Mouse (Mus musculus): ENCODE measurements at regions not wholly inside any gene's neighbourhood (a gene's known extent, or its start where the extent isn't known, plus 50 kb on each side); places are given as distances from the start of the nearest gene placed in this dataset.

GRCm38 (mm10) chr12:49832118-49832847 lies 447.3 kb downstream of the Gm43517 start:
- DNase-seq, result no peak
- Histone ChIP-seq H3K27ac (no peak overlapping the region), H3K27me3 (ENCODE audit: control insufficient read depth, insufficient read depth, low read length) (no peaks in the 10 kb centered on the region), H3K36me3 (ENCODE audit: control insufficient read depth, insufficient read depth, low read length) (no peaks in the 10 kb centered on the region), H3K4me1 (ENCODE audit: control insufficient read depth, insufficient read depth, low read length) (no peaks in the 10 kb centered on the region), H3K79me2 (replicated peaks; ENCODE audit: control insufficient read depth, insufficient read depth, low read length) (no peaks in the 10 kb centered on the region), H3K4me3 (no peak overlapping the region), H3K9ac (ENCODE audit: low read depth, low read length) (no peak overlapping the region)
- intact Hi-C loops (cut with DNase I), result no loop called here
- TF ChIP-seq CTCF (IDR thresholded peaks at IDR 0.05), result no peak
- TF ChIP-seq POLR2A (IDR thresholded peaks at IDR 0.05; ENCODE audit: insufficient read depth, low read depth, low read length), result no peak
- no peak for TF ChIP-seq EP300 (IDR thresholded peaks at IDR 0.05; ENCODE audit: insufficient read depth, low read depth, low read length)
- WGBS, result 38% methylated on average over 3 of the region's 3 CpGs

GRCm38 (mm10) chr12:49836282-49837070 lies 451.5 kb downstream of the Gm43517 start:
- Histone ChIP-seq H3K4me3 (no peak overlapping the region), H3K9ac (ENCODE audit: low read depth, low read length) (no peak overlapping the region), H3K79me2 (replicated peaks; ENCODE audit: control insufficient read depth, insufficient read depth, low read length) (no peaks in the 10 kb centered on the region), H3K27me3 (ENCODE audit: control insufficient read depth, insufficient read depth, low read length) (no peaks in the 10 kb centered on the region), H3K36me3 (ENCODE audit: control insufficient read depth, insufficient read depth, low read length) (no peaks in the 10 kb centered on the region), H3K27ac (no peak overlapping the region), H3K4me1 (ENCODE audit: control insufficient read depth, insufficient read depth, low read length) (no peaks in the 10 kb centered on the region)
- 46% methylated on average over 7 of the region's 7 CpGs for WGBS
- TF ChIP-seq CTCF (IDR thresholded peaks at IDR 0.05), result no peak
- TF ChIP-seq POLR2A (IDR thresholded peaks at IDR 0.05; ENCODE audit: insufficient read depth, low read depth, low read length), result no peak
- TF ChIP-seq EP300 (IDR thresholded peaks at IDR 0.05; ENCODE audit: insufficient read depth, low read depth, low read length), result no peak
- no peak for DNase-seq
- intact Hi-C loops (cut with DNase I), result no loop called here

- 65% methylated on average over 2 of the region's 2 CpGs for WGBS
- intact Hi-C loops (cut with DNase I), result no loop called here
Measured at GRCm38 (mm10) chr12:49885507-49885906, 500.5 kb downstream of the Gm43517 start.

GRCm38 (mm10) chr12:49887246-49887645 lies 502.3 kb downstream of the Gm43517 start:
- Histone ChIP-seq H3K27ac (no peak overlapping the region), H3K79me2 (replicated peaks; ENCODE audit: control insufficient read depth, insufficient read depth, low read length) (no peaks in the 10 kb centered on the region), H3K9ac (ENCODE audit: low read depth, low read length) (no peak overlapping the region), H3K36me3 (ENCODE audit: control insufficient read depth, insufficient read depth, low read length) (no peaks in the 10 kb centered on the region), H3K4me1 (ENCODE audit: control insufficient read depth, insufficient read depth, low read length) (no peaks in the 10 kb centered on the region), H3K4me3 (no peak overlapping the region), H3K27me3 (ENCODE audit: control insufficient read depth, insufficient read depth, low read length) (no peaks in the 10 kb centered on the region)
- no peak for DNase-seq
- TF ChIP-seq POLR2A (IDR thresholded peaks at IDR 0.05; ENCODE audit: insufficient read depth, low read depth, low read length) (no peak), CTCF (IDR thresholded peaks at IDR 0.05) (no peak), EP300 (IDR thresholded peaks at IDR 0.05; ENCODE audit: insufficient read depth, low read depth, low read length) (no peak)
- WGBS, result 78% methylated on average over 2 of the region's 2 CpGs
- intact Hi-C loops (cut with DNase I), result no loop called here

More at GRCm38 (mm10) chr12:49885507-49885906, 500.5 kb downstream of the Gm43517 start:
- no peaks in the 10 kb centered on the region for H3K36me3 ChIP-seq (ENCODE audit: control insufficient read depth, insufficient read depth, low read length)
- no peaks in the 10 kb centered on the region for H3K27me3 ChIP-seq (ENCODE audit: control insufficient read depth, insufficient read depth, low read length)
- DNase-seq, result no peak
- H3K79me2 ChIP-seq (replicated peaks; ENCODE audit: control insufficient read depth, insufficient read depth, low read length), result no peaks in the 10 kb centered on the region
- H3K4me3 ChIP-seq, result no peak overlapping the region
- H3K9ac ChIP-seq (ENCODE audit: low read depth, low read length), result no peak overlapping the region
- no peaks in the 10 kb centered on the region for H3K4me1 ChIP-seq (ENCODE audit: control insufficient read depth, insufficient read depth, low read length)
- no peak for TF ChIP-seq CTCF (IDR thresholded peaks at IDR 0.05)
- TF ChIP-seq POLR2A (IDR thresholded peaks at IDR 0.05; ENCODE audit: insufficient read depth, low read depth, low read length), result no peak
- TF ChIP-seq EP300 (IDR thresholded peaks at IDR 0.05; ENCODE audit: insufficient read depth, low read depth, low read length), result no peak
- no peak overlapping the region for H3K27ac ChIP-seq

- H3K79me2 ChIP-seq (replicated peaks; ENCODE audit: control insufficient read depth, insufficient read depth, low read length), result no peaks in the 10 kb centered on the region
- no peaks in the 10 kb centered on the region for H3K27me3 ChIP-seq (ENCODE audit: control insufficient read depth, insufficient read depth, low read length)
- DNase-seq, result no peak
- H3K9ac ChIP-seq (ENCODE audit: low read depth, low read length), result no peak overlapping the region
- no peaks in the 10 kb centered on the region for H3K36me3 ChIP-seq (ENCODE audit: control insufficient read depth, insufficient read depth, low read length)
- no peak overlapping the region for H3K27ac ChIP-seq
- no peaks in the 10 kb centered on the region for H3K4me1 ChIP-seq (ENCODE audit: control insufficient read depth, insufficient read depth, low read length)
- no peak overlapping the region for H3K4me3 ChIP-seq
- intact Hi-C loops (cut with DNase I), result no loop called here
- 86% methylated on average over 2 of the region's 2 CpGs for WGBS
- no peak for TF ChIP-seq EP300 (IDR thresholded peaks at IDR 0.05; ENCODE audit: insufficient read depth, low read depth, low read length)
- no peak for TF ChIP-seq CTCF (IDR thresholded peaks at IDR 0.05)
- no peak for TF ChIP-seq POLR2A (IDR thresholded peaks at IDR 0.05; ENCODE audit: insufficient read depth, low read depth, low read length)
Measured at GRCm38 (mm10) chr12:49897768-49898167, 512.8 kb downstream of the Gm43517 start.

- 80% methylated on average over 3 of the region's 3 CpGs for WGBS
- Histone ChIP-seq H3K9ac (ENCODE audit: low read depth, low read length) (no peak overlapping the region), H3K4me1 (ENCODE audit: control insufficient read depth, insufficient read depth, low read length) (no peaks in the 10 kb centered on the region), H3K27me3 (ENCODE audit: control insufficient read depth, insufficient read depth, low read length) (no peaks in the 10 kb centered on the region), H3K4me3 (no peak overlapping the region), H3K79me2 (replicated peaks; ENCODE audit: control insufficient read depth, insufficient read depth, low read length) (no peaks in the 10 kb centered on the region), H3K36me3 (ENCODE audit: control insufficient read depth, insufficient read depth, low read length) (no peaks in the 10 kb centered on the region), H3K27ac (no peak overlapping the region)
- intact Hi-C loops (cut with DNase I), result no loop called here
- TF ChIP-seq CTCF (IDR thresholded peaks at IDR 0.05) (no peak), EP300 (IDR thresholded peaks at IDR 0.05; ENCODE audit: insufficient read depth, low read depth, low read length) (no peak), POLR2A (IDR thresholded peaks at IDR 0.05; ENCODE audit: insufficient read depth, low read depth, low read length) (no peak)
- no peak for DNase-seq
Measured at GRCm38 (mm10) chr12:49915691-49916090, 530.7 kb downstream of the Gm43517 start.
